Mouse (Mus musculus) embryonic facial prominence, embryonic 12.5 days (tissue): ENCODE data around the gene Slc45a1. TPM values are rescaled to one million over a fixed set of nuclear protein-coding genes. Genes with fewer than 3 reads are reported as not detected.

Experiments
- ATAC-seq: fragments of 200-750 bp; cut with Nextera tagmentation; 2 replicates; pipeline ENCODE4 v1.8.0; 2017; ENCODE audit not compliant: insufficient number of reproducible peaks, insufficient read depth, low FRiP score, low TSS enrichment
- H3K27ac ChIP-seq: fragments of 300-500 bp; sonication (generic); 2 replicates; pipeline ENCODE4 v1.5.1; 2016; ENCODE audit warnings: mild to moderate bottlenecking
- H3K27me3 ChIP-seq: fragments of 300-500 bp; sonication (generic); 2 replicates; pipeline ENCODE4 v1.6.1; 2016; ENCODE audit warnings: mild to moderate bottlenecking, moderate library complexity
- H3K36me3 ChIP-seq: fragments of 300-500 bp; sonication (generic); 2 replicates; pipeline ENCODE4 v1.6.1; 2016; ENCODE audit warnings: mild to moderate bottlenecking
- H3K4me1 ChIP-seq: fragments of 300-500 bp; sonication (generic); 2 replicates; pipeline ENCODE4 v1.6.1; 2016
- H3K4me2 ChIP-seq: fragments of 300-500 bp; sonication (generic); replicated peaks from 2 replicates; pipeline ENCODE4 v1.6.1; 2016; ENCODE audit warnings: mild to moderate bottlenecking, moderate library complexity
- H3K4me3 ChIP-seq: fragments of 300-500 bp; sonication (generic); 2 replicates; pipeline ENCODE4 v1.5.1; 2016; ENCODE audit warnings: mild to moderate bottlenecking
- H3K9ac ChIP-seq: fragments of 300-500 bp; sonication (generic); 2 replicates; pipeline ENCODE4 v1.6.1; 2016; ENCODE audit warnings: mild to moderate bottlenecking, moderate library complexity
- H3K9me3 ChIP-seq: fragments of 300-500 bp; sonication (generic); 2 replicates; pipeline ENCODE4 v1.6.1; 2016; ENCODE audit warnings: mild to moderate bottlenecking, moderate library complexity
- WGBS: fragments of 180-500 bp; shearing (Covaris S2); methylation state at CpG from one replicate; pipeline ENCODE4 v1.1.7; 2016; 5-methylcytosine and 5-hydroxymethylcytosine counted together
- polyA plus RNA-seq: library from polyadenylated mRNA; unstranded; fragments of >200 nt; fragmentation: Nextera tagmentation; extraction: Ambion mirVana; gene quantifications from 2 replicates; pipeline ENCODE4 v1.2.1, GENCODE M21; 2016

Slc45a1 gene
- polyA plus RNA-seq, 1 experiment from 2014 or later, result 1.3 TPM

GRCm38 (mm10) chr4:150680373-150680772, 28.4 kb upstream of the Slc45a1 start:
- Histone ChIP-seq H3K9ac (no peak overlapping the region), H3K4me3 (no peak overlapping the region), H3K4me2 (no peak overlapping the region), H3K27me3 (no peaks in the 10 kb centered on the region), H3K4me1 (peaks cover 10% of the 10 kb centered on the region), H3K27ac (no peak overlapping the region), H3K36me3 (no peaks in the 10 kb centered on the region), H3K9me3 (no peaks in the 10 kb centered on the region)
- ATAC-seq, result no peak
- WGBS, result 61% methylated on average over 5 of the region's 5 CpGs

DNA sequence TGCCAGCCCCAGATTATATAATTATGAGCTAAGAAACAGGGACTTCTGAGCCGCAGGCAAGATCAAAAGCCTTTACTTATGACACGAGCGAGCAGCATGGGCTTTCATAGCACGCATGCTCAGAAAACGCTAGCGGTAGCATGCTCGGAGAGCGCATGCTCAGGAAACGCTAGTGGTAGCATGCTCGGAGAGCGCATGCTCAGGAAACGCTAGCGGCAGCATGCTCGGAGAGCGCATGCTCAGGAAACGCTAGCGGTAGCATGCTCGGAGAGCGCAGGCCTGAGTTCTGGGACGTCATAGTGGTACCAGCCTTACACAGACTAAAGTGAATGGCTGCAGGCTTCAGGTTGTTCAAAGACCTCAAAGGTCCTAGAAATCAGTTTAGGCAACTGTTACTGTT, 26.8 kb upstream of the Slc45a1 start:
- Histone ChIP-seq H3K27ac (no peak overlapping the region), H3K4me1 (peaks cover 8% of the 10 kb centered on the region), H3K9ac (no peak overlapping the region), H3K36me3 (no peaks in the 10 kb centered on the region), H3K9me3 (no peaks in the 10 kb centered on the region), H3K4me2 (no peak overlapping the region), H3K27me3 (no peaks in the 10 kb centered on the region), H3K4me3 (no peak overlapping the region)
- 93% methylated on average over 20 of the region's 20 CpGs for whole genome bisulfite sequencing
- no peak for ATAC-seq

GRCm38 (mm10) chr4:150677846-150678224, 25.9 kb upstream of the Slc45a1 start:
- Histone ChIP-seq H3K9ac (no peak overlapping the region), H3K27ac (no peak overlapping the region), H3K4me3 (no peak overlapping the region), H3K27me3 (no peaks in the 10 kb centered on the region), H3K9me3 (no peaks in the 10 kb centered on the region), H3K4me1 (peaks cover 8% of the 10 kb centered on the region), H3K4me2 (no peak overlapping the region), H3K36me3 (no peaks in the 10 kb centered on the region)
- no peak for ATAC-seq
- WGBS, result 33% methylated on average over 3 of the region's 4 CpGs

DNA sequence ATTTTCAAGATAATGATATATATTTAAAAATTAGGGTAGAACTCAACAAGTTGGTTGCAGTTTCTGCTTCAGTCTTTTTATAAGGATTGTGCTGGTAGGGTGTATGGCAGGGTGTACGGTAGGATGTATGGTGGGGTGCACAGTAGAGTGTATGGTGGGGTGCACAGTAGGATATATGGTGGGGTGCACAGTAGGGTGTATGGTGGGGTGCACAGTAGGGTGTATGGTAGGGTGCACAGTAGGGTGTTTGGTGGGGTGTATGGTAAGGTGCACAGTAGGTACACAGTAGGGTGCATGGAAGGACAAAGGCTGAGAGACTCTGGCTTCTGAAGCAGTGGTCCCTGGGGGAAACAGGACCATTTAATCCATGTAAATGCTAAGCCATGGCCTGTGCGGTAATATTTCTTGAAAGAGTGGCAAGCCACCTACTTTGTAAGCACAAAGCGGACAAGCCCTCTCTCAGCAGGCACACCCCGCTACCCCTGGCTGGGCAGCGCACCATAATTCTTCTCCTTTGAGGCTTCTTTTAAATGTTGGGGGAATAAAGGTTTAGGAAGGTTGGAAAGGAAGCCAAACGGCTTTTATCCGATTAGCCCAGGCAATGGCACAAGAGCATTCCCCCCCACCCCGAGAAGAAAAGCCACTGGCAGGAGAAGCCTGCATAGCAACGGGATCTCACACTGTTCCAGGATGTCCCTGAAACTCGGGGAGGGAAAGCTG, 25.3 kb upstream of the Slc45a1 start:
- Histone ChIP-seq H3K4me1 (peaks cover 8% of the 10 kb centered on the region), H3K4me2 (no peak overlapping the region), H3K9ac (no peak overlapping the region), H3K27me3 (no peaks in the 10 kb centered on the region), H3K27ac (no peak overlapping the region), H3K36me3 (no peaks in the 10 kb centered on the region), H3K4me3 (no peak overlapping the region), H3K9me3 (no peaks in the 10 kb centered on the region)
- 32% methylated on average over 10 of the region's 10 CpGs for WGBS
- ATAC-seq, result no peak

- no peak overlapping the region for H3K4me2 ChIP-seq
- H3K9me3 ChIP-seq, result no peaks in the 10 kb centered on the region
- no peaks in the 10 kb centered on the region for H3K36me3 ChIP-seq
- peaks cover 8% of the 10 kb centered on the region for H3K4me1 ChIP-seq
- H3K27me3 ChIP-seq, result no peaks in the 10 kb centered on the region
- no peak for ATAC-seq
- H3K27ac ChIP-seq, result no peak overlapping the region
- WGBS, result 90% methylated on average over 13 of the region's 13 CpGs
- no peak overlapping the region for H3K9ac ChIP-seq
- H3K4me3 ChIP-seq, result no peak overlapping the region
Measured at GRCm38 (mm10) chr4:150676029-150676428, 24.1 kb upstream of the Slc45a1 start.

GRCm38 (mm10) chr4:150675274-150675673, 23.3 kb upstream of the Slc45a1 start:
- 90% methylated on average over 10 of the region's 10 CpGs for WGBS
- Histone ChIP-seq H3K27ac (no peak overlapping the region), H3K27me3 (no peaks in the 10 kb centered on the region), H3K9me3 (no peaks in the 10 kb centered on the region), H3K4me2 (no peak overlapping the region), H3K9ac (no peak overlapping the region), H3K4me1 (peaks cover 8% of the 10 kb centered on the region), H3K4me3 (no peak overlapping the region), H3K36me3 (no peaks in the 10 kb centered on the region)
- ATAC-seq, result no peak

- Histone ChIP-seq H3K9me3 (no peaks in the 10 kb centered on the region), H3K4me1 (0 out of 2 replicates have a peak, but pooled peaks cover 9% of the 10 kb centered on the region), H3K4me3 (no peak overlapping the region), H3K9ac (no peak overlapping the region), H3K36me3 (no peaks in the 10 kb centered on the region), H3K27ac (no peak overlapping the region), H3K4me2 (no peak overlapping the region), H3K27me3 (peaks cover 7% of the 10 kb centered on the region; the same call in 1 of the 2 replicates)
- 77% methylated on average over 10 of the region's 10 CpGs for WGBS
- ATAC-seq, result no peak
Measured at GRCm38 (mm10) chr4:150665806-150666205, 13.8 kb upstream of the Slc45a1 start.

DNA sequence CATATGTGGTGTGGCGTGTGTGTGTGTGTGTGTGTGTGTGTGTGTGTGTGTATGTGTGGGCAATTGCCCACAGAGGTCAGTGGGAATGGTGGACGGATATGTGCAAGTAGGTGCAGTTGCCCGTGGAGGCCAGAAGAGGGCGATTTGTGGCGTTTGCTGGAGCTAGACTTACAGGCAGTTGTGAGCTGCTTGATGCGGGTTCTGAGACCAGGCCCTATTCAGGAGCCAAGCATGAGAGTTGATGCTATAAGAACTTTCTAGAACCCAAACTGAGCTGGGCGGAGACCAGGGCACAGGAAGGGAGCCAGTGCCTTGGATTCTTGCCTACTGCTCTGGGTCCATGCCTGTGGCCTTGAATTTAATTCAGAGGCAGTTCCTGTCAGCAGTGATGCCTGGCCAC, 12.8 kb upstream of the Slc45a1 start:
- 0 out of 2 replicates have a peak, but pooled peaks cover 9% of the 10 kb centered on the region for H3K4me1 ChIP-seq
- no peak overlapping the region for H3K27ac ChIP-seq
- no peak overlapping the region for H3K9ac ChIP-seq
- H3K27me3 ChIP-seq, result peaks cover 7% of the 10 kb centered on the region; the same call in 1 of the 2 replicates
- H3K9me3 ChIP-seq, result no peaks in the 10 kb centered on the region
- no peaks in the 10 kb centered on the region for H3K36me3 ChIP-seq
- H3K4me2 ChIP-seq, result no peak overlapping the region
- H3K4me3 ChIP-seq, result no peak overlapping the region
- 72% methylated on average over 7 of the region's 7 CpGs for WGBS
- ATAC-seq, result no peak

DNA sequence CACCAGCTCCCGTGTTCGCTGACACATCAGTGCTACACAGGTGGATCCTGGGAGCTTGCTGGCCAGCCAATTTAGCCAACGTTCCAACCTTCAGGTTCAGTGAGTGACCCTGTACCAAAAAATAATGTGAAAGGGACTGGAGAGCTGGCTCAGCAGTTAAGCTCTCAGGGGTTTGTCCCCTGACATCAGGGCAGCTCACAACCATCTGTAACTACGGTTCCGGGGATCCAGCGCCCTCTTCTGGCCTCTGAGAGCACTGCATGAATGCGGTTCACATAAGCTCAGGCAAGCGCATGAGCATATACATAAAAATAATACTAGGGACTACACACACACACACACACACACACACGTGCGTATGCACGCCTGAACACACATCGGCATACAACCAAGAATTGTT, 11.2 kb upstream of the Slc45a1 start:
- no peaks in the 10 kb centered on the region for H3K36me3 ChIP-seq
- WGBS, result 61% methylated on average over 12 of the region's 12 CpGs
- no peak for ATAC-seq

GRCm38 (mm10) chr4:150661886-150662285, 9.9 kb upstream of the Slc45a1 start:
- 5% methylated on average over 13 of the region's 13 CpGs for WGBS
- no peak overlapping the region for H3K27ac ChIP-seq

More for the DNA sequence above, 11.2 kb upstream of the Slc45a1 start:
- Histone ChIP-seq H3K4me1 (0 out of 2 replicates have a peak, but pooled peaks cover 9% of the 10 kb centered on the region), H3K27me3 (peaks cover 7% of the 10 kb centered on the region; the same call in 1 of the 2 replicates), H3K4me3 (no peak overlapping the region), H3K9me3 (no peaks in the 10 kb centered on the region), H3K4me2 (no peak overlapping the region), H3K9ac (no peak overlapping the region), H3K27ac (no peak overlapping the region)

GRCm38 (mm10) chr4:150659926-150660610, 8.1 kb upstream of the Slc45a1 start:
- Histone ChIP-seq H3K4me2 (no peak overlapping the region), H3K27ac (no peak overlapping the region), H3K4me1 (0 out of 2 replicates have a peak, but pooled peaks cover 9% of the 10 kb centered on the region), H3K27me3 (peaks cover 10% of the 10 kb centered on the region; the same call in 1 of the 2 replicates), H3K36me3 (no peaks in the 10 kb centered on the region), H3K4me3 (no peak overlapping the region), H3K9ac (no peak overlapping the region), H3K9me3 (0 out of 2 replicates have a peak, but pooled peaks cover 3% of the 10 kb centered on the region)
- WGBS, result 72% methylated on average over 9 of the region's 9 CpGs
- ATAC-seq, result no peak

More at GRCm38 (mm10) chr4:150661886-150662285, 9.9 kb upstream of the Slc45a1 start:
- ATAC-seq, result no peak
- Histone ChIP-seq H3K9me3 (no peaks in the 10 kb centered on the region), H3K27me3 (peaks cover 7% of the 10 kb centered on the region; the same call in 1 of the 2 replicates), H3K4me2 (peak overlapping the region; percentile 47), H3K9ac (peak overlapping the region; percentile 33), H3K4me3 (peak overlapping the region; percentile 22; the same call in 1 of the 2 replicates), H3K4me1 (0 out of 2 replicates have a peak, but pooled peaks cover 9% of the 10 kb centered on the region), H3K36me3 (no peaks in the 10 kb centered on the region)

- Histone ChIP-seq H3K36me3 (no peaks in the 10 kb centered on the region), H3K27me3 (peaks cover 37% of the 10 kb centered on the region), H3K9me3 (0 out of 2 replicates have a peak, but pooled peaks cover 3% of the 10 kb centered on the region), H3K4me3 (no peak overlapping the region), H3K4me1 (peaks cover 11% of the 10 kb centered on the region), H3K9ac (no peak overlapping the region), H3K4me2 (no peak overlapping the region), H3K27ac (no peak overlapping the region)
- 81% methylated on average over 6 of the region's 6 CpGs for WGBS
- no peak for ATAC-seq
Measured at GRCm38 (mm10) chr4:150656504-150656903, 4.5 kb upstream of the Slc45a1 start.
